Mouse (Mus musculus) MEL (cell line): Measurements from ENCODE around the gene Pcsk2. TPM values are rescaled to one million over a fixed set of nuclear protein-coding genes. Genes with fewer than 3 reads are reported as not detected.

ENCODE experiments used
- DNase-seq: peaks from one replicate; pipeline ENCODE4 v3.0.0; 2011; ENCODE audit warnings: low read depth, low spot score
- H3K27ac ChIP-seq: 2 replicates; pipeline ENCODE4 v1.5.1; 2012; ENCODE audit warnings: low read depth, mild to moderate bottlenecking, control low read depth, low read length, moderate library complexity; ENCODE audit not compliant: control insufficient read depth
- H3K27me3 ChIP-seq, 2 experiments: fragments of 150-350 bp in 1 of 2; sonication (generic) in 1 of 2; 2 replicates each; pipeline ENCODE4 v1.6.1; 2012; ENCODE audit warnings: low read length in 2 of 2, mild to moderate bottlenecking in 2 of 2, improper control_type of control experiment in 1 of 2, moderate library complexity in 1 of 2; ENCODE audit not compliant: insufficient read depth in 2 of 2, control insufficient read depth in 1 of 2
- H3K36me3 ChIP-seq, 2 experiments: 2 replicates each; pipeline ENCODE4 v1.6.1; 2012 to 2014; ENCODE audit warnings: low read length in 2 of 2, improper control_type of control experiment in 1 of 2, inconsistent platforms in 1 of 2, mild to moderate bottlenecking in 1 of 2; ENCODE audit not compliant: insufficient read depth in 2 of 2, control insufficient read depth in 1 of 2
- H3K4me1 ChIP-seq, 2 experiments: fragments of 150-350 bp in 1 of 2; sonication (generic) in 1 of 2; 2 replicates each; pipeline ENCODE4 v1.6.1; 2012; ENCODE audit warnings: low read length in 2 of 2, improper control_type of control experiment in 1 of 2, mild to moderate bottlenecking in 1 of 2; ENCODE audit not compliant: insufficient read depth in 2 of 2, control insufficient read depth in 1 of 2
- H3K4me3 ChIP-seq, 2 experiments: fragments of 150-350 bp in 1 of 2; sonication (generic) in 1 of 2; 2 replicates each; pipeline ENCODE4 v1.5.1; 2012; ENCODE audit warnings: low read depth in 2 of 2, low read length in 2 of 2, mild to moderate bottlenecking in 2 of 2, moderate library complexity in 2 of 2, control low read depth in 1 of 2, improper control_type of control experiment in 1 of 2; ENCODE audit not compliant: control insufficient read depth in 1 of 2, insufficient read depth in 1 of 2
- H3K79me2 ChIP-seq: 2 replicates; pipeline ENCODE4 v1.6.1; 2012; ENCODE audit warnings: mild to moderate bottlenecking, low read length, moderate library complexity; ENCODE audit not compliant: control insufficient read depth, poor library complexity, insufficient read depth
- H3K9ac ChIP-seq: 2 replicates; pipeline ENCODE4 v1.6.1; 2012; ENCODE audit warnings: low read depth, mild to moderate bottlenecking, control low read depth, low read length, moderate library complexity; ENCODE audit not compliant: control insufficient read depth, poor library complexity, severe bottlenecking
- H3K9me3 ChIP-seq: fragments of 150-350 bp; sonication (generic); replicated peaks from 2 replicates; pipeline ENCODE4 v1.6.1; 2012; ENCODE audit warnings: mild to moderate bottlenecking, low read length, improper control_type of control experiment, moderate library complexity; ENCODE audit not compliant: insufficient read depth
- BHLHE40 ChIP-seq: IDR thresholded peaks from 2 replicates; pipeline ENCODE4 v1.6.1; 2012; ENCODE audit warnings: low read depth, mild to moderate bottlenecking, inconsistent platforms, low read length, improper control_type of control experiment, borderline replicate concordance
- CHD1 ChIP-seq: IDR thresholded peaks from 2 replicates; pipeline ENCODE4 v1.6.1; 2012; ENCODE audit warnings: low read depth, mild to moderate bottlenecking, inconsistent platforms, low read length, improper control_type of control experiment
- E2F4 ChIP-seq: IDR thresholded peaks from 2 replicates; pipeline ENCODE4 v1.6.1; 2011; ENCODE audit warnings: low read depth, low read length, improper control_type of control experiment, borderline replicate concordance
- GABPA ChIP-seq: IDR thresholded peaks from 2 replicates; pipeline ENCODE4 v1.6.1; 2012; ENCODE audit warnings: low read depth, mild to moderate bottlenecking, inconsistent platforms, low read length, improper control_type of control experiment, moderate library complexity
- GATA1 ChIP-seq: IDR thresholded peaks from 2 replicates; pipeline ENCODE4 v1.6.1; 2011; ENCODE audit warnings: low read depth, low read length, improper control_type of control experiment
- HCFC1 ChIP-seq: IDR thresholded peaks from 2 replicates; pipeline ENCODE4 v1.6.1; 2012; ENCODE audit warnings: low read depth, mild to moderate bottlenecking, inconsistent platforms, low read length, improper control_type of control experiment, moderate library complexity
- JUND ChIP-seq: IDR thresholded peaks from 2 replicates; pipeline ENCODE4 v1.6.1; 2011; ENCODE audit warnings: low read depth, mild to moderate bottlenecking, improper control_type of control experiment, low read length
- MAZ ChIP-seq: IDR thresholded peaks from 2 replicates; pipeline ENCODE4 v1.6.1; 2012; ENCODE audit warnings: low read depth, mild to moderate bottlenecking, inconsistent platforms, low read length, improper control_type of control experiment
- MYC ChIP-seq: IDR thresholded peaks from 2 replicates; pipeline ENCODE4 v1.6.1; 2011; ENCODE audit warnings: low read depth, mild to moderate bottlenecking, low read length, improper control_type of control experiment, moderate library complexity
- NRF1 ChIP-seq: IDR thresholded peaks from 2 replicates; pipeline ENCODE4 v1.6.1; 2014; ENCODE audit warnings: low read depth, mild to moderate bottlenecking, inconsistent platforms, low read length, improper control_type of control experiment, moderate library complexity; ENCODE audit not compliant: poor library complexity, insufficient read depth, severe bottlenecking
- RAD21 ChIP-seq: IDR thresholded peaks from 2 replicates; pipeline ENCODE4 v1.6.1; 2011; ENCODE audit warnings: mild to moderate bottlenecking, low read depth, low read length, improper control_type of control experiment
- SIN3A ChIP-seq: IDR thresholded peaks from 2 replicates; pipeline ENCODE4 v1.6.1; 2012; ENCODE audit warnings: low read length, improper control_type of control experiment, inconsistent platforms
- TAL1 ChIP-seq: IDR thresholded peaks from 2 replicates; pipeline ENCODE4 v1.6.1; 2012; ENCODE audit warnings: mild to moderate bottlenecking, inconsistent platforms, low read length, moderate library complexity, mixed read lengths
- TBP ChIP-seq: IDR thresholded peaks from 2 replicates; pipeline ENCODE4 v1.8.0; 2011; ENCODE audit warnings: low read depth, low read length, improper control_type of control experiment
- TCF12 ChIP-seq: IDR thresholded peaks from 2 replicates; pipeline ENCODE4 v1.6.1; 2014; ENCODE audit warnings: low read depth, mild to moderate bottlenecking, inconsistent platforms, low read length, improper control_type of control experiment, moderate library complexity
- UBTF ChIP-seq: IDR thresholded peaks from 2 replicates; pipeline ENCODE4 v1.6.1; 2012; ENCODE audit warnings: low read depth, mild to moderate bottlenecking, inconsistent platforms, low read length, improper control_type of control experiment, moderate library complexity, borderline replicate concordance; ENCODE audit not compliant: insufficient read depth
- USF1 ChIP-seq: IDR thresholded peaks from 2 replicates; pipeline ENCODE4 v1.6.1; 2014; ENCODE audit warnings: low read depth, mild to moderate bottlenecking, inconsistent platforms, low read length, improper control_type of control experiment, moderate library complexity
- polyA plus RNA-seq, 2 experiments: library from polyadenylated mRNA; stranded (reverse) in 1 of 2; unstranded in 1 of 2; fragments of >175 nt in 1 of 2; fragments of >200 nt in 1 of 2; gene quantifications; 2 replicates each; pipeline versions ENCODE4 v1.2.1 to v1.2.4; 2012; ENCODE audit warnings: low replicate concordance in 2 of 2, low read depth in 1 of 2; ENCODE audit not compliant: insufficient read length in 2 of 2, insufficient read depth in 1 of 2, missing spikeins in 1 of 2
- total RNA-seq: library from RNA; depleted of rRNA; stranded (reverse); fragments of 300-350 nt; gene quantifications from 2 replicates; pipeline ENCODE4 v1.2.3, GENCODE M21; 2012

The Pcsk2 gene
- total and polyA plus RNA-seq, 3 experiments, result not detected

GRCm38 (mm10) chr2:143691244-143691643 is 145.3 kb downstream of the Pcsk2 start:
- no peaks in the 10 kb centered on the region; a peak in 1 of 4 replicates for H3K27me3 ChIP-seq
- no peak overlapping the region for H3K9ac ChIP-seq
- H3K36me3 ChIP-seq, result no peaks in the 10 kb centered on the region
- no peak overlapping the region for H3K4me3 ChIP-seq
- H3K4me1 ChIP-seq, result no peaks in the 10 kb centered on the region
- no peak for DNase-seq
- H3K27ac ChIP-seq, result no peak overlapping the region
- H3K9me3 ChIP-seq, result no peaks in the 10 kb centered on the region
- no peaks in the 10 kb centered on the region for H3K79me2 ChIP-seq
- TF ChIP-seq CHD1, result no peak
- TF ChIP-seq MYC, result no peak
- no peak for TF ChIP-seq MAZ
- no peak for TF ChIP-seq UBTF
- TF ChIP-seq SIN3A, result no peak
- no peak for TF ChIP-seq TBP
- no peak for TF ChIP-seq E2F4
- TF ChIP-seq TAL1, result no peak
- no peak for TF ChIP-seq TCF12
- no peak for TF ChIP-seq BHLHE40
- TF ChIP-seq, all 39 proteins: peak for 0

GRCm38 (mm10) chr2:143696026-143696557 is 150.1 kb downstream of the Pcsk2 start:
- Histone ChIP-seq H3K4me1 (no peaks in the 10 kb centered on the region), H3K27me3 (no peaks in the 10 kb centered on the region; a peak in 1 of 4 replicates), H3K36me3 (no peaks in the 10 kb centered on the region), H3K27ac (no peak overlapping the region), H3K79me2 (no peaks in the 10 kb centered on the region), H3K4me3 (no peak overlapping the region), H3K9ac (no peak overlapping the region), H3K9me3 (no peaks in the 10 kb centered on the region)
- no peak for TF ChIP-seq RAD21
- no peak for TF ChIP-seq HCFC1
- TF ChIP-seq USF1, result no peak
- TF ChIP-seq NRF1, result no peak
- TF ChIP-seq MYC, result no peak
- no peak for TF ChIP-seq GABPA
- TF ChIP-seq MAZ, result no peak
- TF ChIP-seq JUND, result no peak
- no peak for TF ChIP-seq GATA1
- TF ChIP-seq CHD1, result no peak
- DNase-seq, result no peak
